Mouse (Mus musculus) liver, embryonic 14 days (tissue): ENCODE results near the gene Gm4881. TPM values are rescaled to one million over a fixed set of nuclear protein-coding genes. Genes with fewer than 3 reads are reported as not detected.

Experiments used
- polyA plus RNA-seq: library from polyadenylated mRNA; depleted of rRNA; stranded (reverse); fragments of >200 nt; gene quantifications from 2 replicates; pipeline ENCODE4 v1.2.3, GENCODE M21; 2012; rRNA removed

The Gm4881 gene
- not detected in 2 replicates for polyA plus RNA-seq

GRCm38 (mm10) chr7:24944257-24944950 is at the start of gene Gm4881:
TSS of gene Gm4881 (minus strand) at chr7:24944494.

GRCm38 (mm10) chr7:24971972-24972893 is 27.9 kb upstream of the Gm4881 start, which contains the start of gene Rabac1:
TSS of gene Rabac1 (minus strand) at chr7:24972754.

GRCm38 (mm10) chr7:24902630-24903443 is 41.5 kb downstream of the Gm4881 start, which contains the start of gene Arhgef1:
TSS of gene Arhgef1 (plus strand) at chr7:24902912.

GRCm38 (mm10) chr7:24897224-24897623 is 47.1 kb downstream of the Gm4881 start, which contains the start of gene Cd79a:
TSS of gene Cd79a (plus strand) at chr7:24897381.

GRCm38 (mm10) chr7:24883896-24884692 is 60.2 kb downstream of the Gm4881 start, which contains the start of gene Rps19:
TSS of gene Rps19 (plus strand) at chr7:24884371.

Other genes starting within 250 kb of the Gm4881 start
- gene BC049730, start 235.3 kb downstream of the Gm4881 start, polyA plus RNA-seq: not detected in 2 replicates
- gene Gm4763, start 217.6 kb downstream of the Gm4881 start, polyA plus RNA-seq: not detected in 2 replicates
- 0.75 and 1.2 TPM in 2 replicates for gene Cd177, start 184.2 kb downstream of the Gm4881 start, polyA plus RNA-seq
- gene Ceacam10, start 167.3 kb downstream of the Gm4881 start, polyA plus RNA-seq: 0.24 and 0.32 TPM in 2 replicates
- 1.7 and 1.9 TPM in 2 replicates for gene Gm9844, start 82.3 kb downstream of the Gm4881 start, polyA plus RNA-seq
- not detected in 2 replicates for gene Lypd4, start 74.6 kb downstream of the Gm4881 start, polyA plus RNA-seq
- gene Dmrtc2, start 74.4 kb downstream of the Gm4881 start, polyA plus RNA-seq: not detected in 2 replicates
- 596 and 702 TPM in 2 replicates for gene Rps19, start 60.1 kb downstream of the Gm4881 start, polyA plus RNA-seq
- 0.87 and 1.1 TPM in 2 replicates for gene Cd79a, start 47.1 kb downstream of the Gm4881 start, polyA plus RNA-seq
- gene Arhgef1, start 41.6 kb downstream of the Gm4881 start, polyA plus RNA-seq: 36.8 and 43.9 TPM in 2 replicates
- gene Rabac1, start 28.3 kb upstream of the Gm4881 start, polyA plus RNA-seq: 40.1 and 44.3 TPM in 2 replicates
- gene Atp1a3, start 61.5 kb upstream of the Gm4881 start, polyA plus RNA-seq: 0.26 and 0.41 TPM in 2 replicates
- gene Grik5, start 127.9 kb upstream of the Gm4881 start, polyA plus RNA-seq: 3.9 and 4.4 TPM in 2 replicates
- gene Zfp574, start 128.1 kb upstream of the Gm4881 start, polyA plus RNA-seq: 5.2 and 5.9 TPM in 2 replicates
- gene Pou2f2, start 235.2 kb upstream of the Gm4881 start, polyA plus RNA-seq: 0.72 and 0.93 TPM in 2 replicates